Mouse (Mus musculus) lung, postnatal 0 days (tissue): ENCODE measurements at regions not wholly inside any gene's neighbourhood (a gene's known extent, or its start where the extent isn't known, plus 50 kb on each side); places are given as distances from the start of the nearest gene placed in this dataset.

Source experiments
- CTCF ChIP-seq: IDR thresholded peaks from 2 replicates; pipeline ENCODE4 v1.5.1; 2016; ENCODE audit warnings: antibody characterized with exemption, mild to moderate bottlenecking
- EP300 ChIP-seq: IDR thresholded peaks from 2 replicates; pipeline ENCODE4 v1.6.1; 2016; ENCODE audit warnings: antibody characterized with exemption, mild to moderate bottlenecking, control low read depth

DNA sequence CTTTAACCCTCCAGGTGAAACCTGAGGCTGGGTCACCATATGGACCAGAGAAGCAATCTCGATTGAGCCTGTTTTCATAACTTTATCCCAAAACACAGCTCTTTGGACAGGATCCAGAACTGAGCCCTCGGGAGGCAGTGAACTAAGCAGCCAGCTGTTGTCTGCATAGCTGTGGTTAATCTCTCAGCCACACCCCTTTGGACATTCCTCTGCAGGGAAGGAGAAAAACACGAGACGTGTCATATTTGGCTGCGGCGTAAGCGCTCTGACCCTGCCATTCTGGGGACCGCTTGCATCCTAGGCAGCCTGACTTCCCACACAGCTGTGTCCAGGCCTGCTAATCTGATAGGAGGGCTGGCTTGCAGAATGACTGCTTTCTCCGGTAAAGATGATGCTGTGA lies 55.6 kb upstream of the Ubl3 start:
- no peak for TF ChIP-seq CTCF
- TF ChIP-seq EP300 = peak; percentile 63; the same call in 1 of the 2 replicates
